Mouse (Mus musculus) MEL (cell line): ENCODE results near the gene Il4i1. TPM values are rescaled to one million over a fixed set of nuclear protein-coding genes. Genes with fewer than 3 reads are reported as not detected.
A peak's percentile ranks its signal among the peaks of the same experiment; 100 is the strongest.

Experiments used
- DNase-seq: peaks from one replicate; pipeline ENCODE4 v3.0.0; 2011; ENCODE audit warnings: low read depth, low spot score
- H3K27ac ChIP-seq: 2 replicates; pipeline ENCODE4 v1.5.1; 2012; ENCODE audit warnings: low read depth, mild to moderate bottlenecking, control low read depth, low read length, moderate library complexity; ENCODE audit not compliant: control insufficient read depth
- H3K27me3 ChIP-seq, 2 experiments: fragments of 150-350 bp in 1 of 2; sonication (generic) in 1 of 2; 2 replicates each; pipeline ENCODE4 v1.6.1; 2012; ENCODE audit warnings: low read length in 2 of 2, mild to moderate bottlenecking in 2 of 2, improper control_type of control experiment in 1 of 2, moderate library complexity in 1 of 2; ENCODE audit not compliant: insufficient read depth in 2 of 2, control insufficient read depth in 1 of 2
- H3K36me3 ChIP-seq, 2 experiments: 2 replicates each; pipeline ENCODE4 v1.6.1; 2012 to 2014; ENCODE audit warnings: low read length in 2 of 2, improper control_type of control experiment in 1 of 2, inconsistent platforms in 1 of 2, mild to moderate bottlenecking in 1 of 2; ENCODE audit not compliant: insufficient read depth in 2 of 2, control insufficient read depth in 1 of 2
- H3K4me1 ChIP-seq, 2 experiments: fragments of 150-350 bp in 1 of 2; sonication (generic) in 1 of 2; 2 replicates each; pipeline ENCODE4 v1.6.1; 2012; ENCODE audit warnings: low read length in 2 of 2, improper control_type of control experiment in 1 of 2, mild to moderate bottlenecking in 1 of 2; ENCODE audit not compliant: insufficient read depth in 2 of 2, control insufficient read depth in 1 of 2
- H3K4me3 ChIP-seq, 2 experiments: fragments of 150-350 bp in 1 of 2; sonication (generic) in 1 of 2; 2 replicates each; pipeline ENCODE4 v1.5.1; 2012; ENCODE audit warnings: low read depth in 2 of 2, low read length in 2 of 2, mild to moderate bottlenecking in 2 of 2, moderate library complexity in 2 of 2, control low read depth in 1 of 2, improper control_type of control experiment in 1 of 2; ENCODE audit not compliant: control insufficient read depth in 1 of 2, insufficient read depth in 1 of 2
- H3K79me2 ChIP-seq: 2 replicates; pipeline ENCODE4 v1.6.1; 2012; ENCODE audit warnings: mild to moderate bottlenecking, low read length, moderate library complexity; ENCODE audit not compliant: control insufficient read depth, poor library complexity, insufficient read depth
- H3K9ac ChIP-seq: 2 replicates; pipeline ENCODE4 v1.6.1; 2012; ENCODE audit warnings: low read depth, mild to moderate bottlenecking, control low read depth, low read length, moderate library complexity; ENCODE audit not compliant: control insufficient read depth, poor library complexity, severe bottlenecking
- H3K9me3 ChIP-seq: fragments of 150-350 bp; sonication (generic); replicated peaks from 2 replicates; pipeline ENCODE4 v1.6.1; 2012; ENCODE audit warnings: mild to moderate bottlenecking, low read length, improper control_type of control experiment, moderate library complexity; ENCODE audit not compliant: insufficient read depth
- BHLHE40 ChIP-seq: IDR thresholded peaks from 2 replicates; pipeline ENCODE4 v1.6.1; 2012; ENCODE audit warnings: low read depth, mild to moderate bottlenecking, inconsistent platforms, low read length, improper control_type of control experiment, borderline replicate concordance
- CHD1 ChIP-seq: IDR thresholded peaks from 2 replicates; pipeline ENCODE4 v1.6.1; 2012; ENCODE audit warnings: low read depth, mild to moderate bottlenecking, inconsistent platforms, low read length, improper control_type of control experiment
- CHD2 ChIP-seq: IDR thresholded peaks from 2 replicates; pipeline ENCODE4 v1.6.1; 2011; ENCODE audit warnings: low read length, improper control_type of control experiment
- CTCF ChIP-seq, 3 experiments: IDR thresholded peaks in 2 of 3; conservative IDR thresholded peaks in 1 of 3; 2 replicates each; pipeline ENCODE4 v1.5.1; 2011 to 2012; ENCODE audit warnings: low read length in 3 of 3, low read depth in 2 of 3, mild to moderate bottlenecking in 2 of 3, improper control_type of control experiment in 1 of 3, inconsistent platforms in 1 of 3, mixed read lengths in 1 of 3, moderate library complexity in 1 of 3; ENCODE audit not compliant: control insufficient read depth in 1 of 3, insufficient read depth in 1 of 3, poor library complexity in 1 of 3, severe bottlenecking in 1 of 3
- E2F4 ChIP-seq: IDR thresholded peaks from 2 replicates; pipeline ENCODE4 v1.6.1; 2011; ENCODE audit warnings: low read depth, low read length, improper control_type of control experiment, borderline replicate concordance
- ELF1 ChIP-seq: IDR thresholded peaks from 2 replicates; pipeline ENCODE4 v1.6.1; 2014; ENCODE audit warnings: low read depth, mild to moderate bottlenecking, inconsistent platforms, low read length, improper control_type of control experiment, moderate library complexity
- EP300 ChIP-seq, 2 experiments: IDR thresholded peaks; 2 replicates each; pipeline ENCODE4 v1.6.1; 2011; ENCODE audit warnings: improper control_type of control experiment in 2 of 2, low read length in 2 of 2, low read depth in 1 of 2, mild to moderate bottlenecking in 1 of 2
- ETS1 ChIP-seq: IDR thresholded peaks from 2 replicates; pipeline ENCODE4 v1.6.1; 2012; ENCODE audit warnings: low read depth, mild to moderate bottlenecking, inconsistent platforms, low read length, improper control_type of control experiment, moderate library complexity
- GATA1 ChIP-seq: IDR thresholded peaks from 2 replicates; pipeline ENCODE4 v1.6.1; 2011; ENCODE audit warnings: low read depth, low read length, improper control_type of control experiment
- JUND ChIP-seq: IDR thresholded peaks from 2 replicates; pipeline ENCODE4 v1.6.1; 2011; ENCODE audit warnings: low read depth, mild to moderate bottlenecking, improper control_type of control experiment, low read length
- KAT2A ChIP-seq: conservative IDR thresholded peaks from 2 replicates; pipeline ENCODE4 v1.6.1; 2012; ENCODE audit warnings: low read depth, low read length, improper control_type of control experiment, inconsistent platforms
- MAFK ChIP-seq: IDR thresholded peaks from 2 replicates; pipeline ENCODE4 v1.6.1; 2011; ENCODE audit warnings: low read depth, mild to moderate bottlenecking, low read length, improper control_type of control experiment, borderline replicate concordance
- MAX ChIP-seq: IDR thresholded peaks from 2 replicates; pipeline ENCODE4 v1.6.1; 2011; ENCODE audit warnings: low read length, improper control_type of control experiment
- MAZ ChIP-seq: IDR thresholded peaks from 2 replicates; pipeline ENCODE4 v1.6.1; 2012; ENCODE audit warnings: low read depth, mild to moderate bottlenecking, inconsistent platforms, low read length, improper control_type of control experiment
- MEF2A ChIP-seq: IDR thresholded peaks from 2 replicates; pipeline ENCODE4 v1.6.1; 2014; ENCODE audit warnings: low read depth, mild to moderate bottlenecking, inconsistent platforms, low read length, improper control_type of control experiment; ENCODE audit not compliant: poor library complexity, insufficient replicate concordance, severe bottlenecking; ENCODE audit errors: extremely low read depth
- MXI1 ChIP-seq: IDR thresholded peaks from 2 replicates; pipeline ENCODE4 v1.6.1; 2011; ENCODE audit warnings: mild to moderate bottlenecking, low read depth, low read length, improper control_type of control experiment
- MYB ChIP-seq: IDR thresholded peaks from 2 replicates; pipeline ENCODE4 v1.6.1; 2011; ENCODE audit warnings: mild to moderate bottlenecking, low read depth, low read length, improper control_type of control experiment
- MYC ChIP-seq: IDR thresholded peaks from 2 replicates; pipeline ENCODE4 v1.6.1; 2011; ENCODE audit warnings: low read depth, mild to moderate bottlenecking, low read length, improper control_type of control experiment, moderate library complexity
- NELFE ChIP-seq: IDR thresholded peaks from 2 replicates; pipeline ENCODE4 v1.6.1; 2011; ENCODE audit warnings: low read depth, low read length, improper control_type of control experiment
- POLR2A ChIP-seq, 2 experiments: IDR thresholded peaks; 2 replicates each; pipeline ENCODE4 v1.6.1; 2011 to 2012; ENCODE audit warnings: low read length in 2 of 2, mild to moderate bottlenecking in 2 of 2, control low read depth in 1 of 2, improper control_type of control experiment in 1 of 2, low read depth in 1 of 2, moderate library complexity in 1 of 2; ENCODE audit not compliant: control insufficient read depth in 1 of 2, insufficient read depth in 1 of 2, poor library complexity in 1 of 2
- POLR2AphosphoS2 ChIP-seq: IDR thresholded peaks from 2 replicates; pipeline ENCODE4 v1.6.1; 2011; ENCODE audit warnings: low read length, improper control_type of control experiment
- POLR2AphosphoS5 ChIP-seq: IDR thresholded peaks from 2 replicates; pipeline ENCODE4 v1.6.1; 2012; ENCODE audit warnings: low read depth, borderline replicate concordance, mild to moderate bottlenecking, inconsistent platforms, low read length, moderate library complexity, mixed read lengths
- RAD21 ChIP-seq: IDR thresholded peaks from 2 replicates; pipeline ENCODE4 v1.6.1; 2011; ENCODE audit warnings: mild to moderate bottlenecking, low read depth, low read length, improper control_type of control experiment
- RCOR1 ChIP-seq: IDR thresholded peaks from 2 replicates; pipeline ENCODE4 v1.6.1; 2012; ENCODE audit warnings: low read depth, mild to moderate bottlenecking, inconsistent platforms, low read length, improper control_type of control experiment
- SIN3A ChIP-seq: IDR thresholded peaks from 2 replicates; pipeline ENCODE4 v1.6.1; 2012; ENCODE audit warnings: low read length, improper control_type of control experiment, inconsistent platforms
- SMC3 ChIP-seq: IDR thresholded peaks from 2 replicates; pipeline ENCODE4 v1.6.1; 2011; ENCODE audit warnings: low read depth, low read length, improper control_type of control experiment
- TAL1 ChIP-seq: IDR thresholded peaks from 2 replicates; pipeline ENCODE4 v1.6.1; 2012; ENCODE audit warnings: mild to moderate bottlenecking, inconsistent platforms, low read length, moderate library complexity, mixed read lengths
- TCF12 ChIP-seq: IDR thresholded peaks from 2 replicates; pipeline ENCODE4 v1.6.1; 2014; ENCODE audit warnings: low read depth, mild to moderate bottlenecking, inconsistent platforms, low read length, improper control_type of control experiment, moderate library complexity
- UBTF ChIP-seq: IDR thresholded peaks from 2 replicates; pipeline ENCODE4 v1.6.1; 2012; ENCODE audit warnings: low read depth, mild to moderate bottlenecking, inconsistent platforms, low read length, improper control_type of control experiment, moderate library complexity, borderline replicate concordance; ENCODE audit not compliant: insufficient read depth
- USF1 ChIP-seq: IDR thresholded peaks from 2 replicates; pipeline ENCODE4 v1.6.1; 2014; ENCODE audit warnings: low read depth, mild to moderate bottlenecking, inconsistent platforms, low read length, improper control_type of control experiment, moderate library complexity
- USF2 ChIP-seq, 2 experiments: IDR thresholded peaks; 2 replicates each; pipeline ENCODE4 v1.6.1; 2011 to 2012; ENCODE audit warnings: improper control_type of control experiment in 2 of 2, low read length in 2 of 2, borderline replicate concordance in 1 of 2, inconsistent platforms in 1 of 2, low read depth in 1 of 2, mild to moderate bottlenecking in 1 of 2; ENCODE audit not compliant: insufficient read depth in 1 of 2
- ZC3H11A ChIP-seq: IDR thresholded peaks from 2 replicates; pipeline ENCODE4 v1.6.1; 2012; ENCODE audit warnings: low read depth, mild to moderate bottlenecking, inconsistent platforms, low read length, improper control_type of control experiment
- ZKSCAN1 ChIP-seq: IDR thresholded peaks from 2 replicates; pipeline ENCODE4 v1.6.1; 2012; ENCODE audit warnings: low read depth, mild to moderate bottlenecking, inconsistent platforms, low read length, improper control_type of control experiment, moderate library complexity
- ZMIZ1 ChIP-seq: IDR thresholded peaks from 2 replicates; pipeline ENCODE4 v1.6.1; 2012; ENCODE audit warnings: low read depth, mild to moderate bottlenecking, inconsistent platforms, low read length, improper control_type of control experiment, moderate library complexity
- ZNF384 ChIP-seq: IDR thresholded peaks from 2 replicates; pipeline ENCODE4 v1.6.1; 2012; ENCODE audit warnings: low read depth, mild to moderate bottlenecking, inconsistent platforms, low read length, improper control_type of control experiment
- polyA plus RNA-seq, 2 experiments: library from polyadenylated mRNA; stranded (reverse) in 1 of 2; unstranded in 1 of 2; fragments of >175 nt in 1 of 2; fragments of >200 nt in 1 of 2; gene quantifications; 2 replicates each; pipeline versions ENCODE4 v1.2.1 to v1.2.4; 2012; ENCODE audit warnings: low replicate concordance in 2 of 2, low read depth in 1 of 2; ENCODE audit not compliant: insufficient read length in 2 of 2, insufficient read depth in 1 of 2, missing spikeins in 1 of 2
- total RNA-seq: library from RNA; depleted of rRNA; stranded (reverse); fragments of 300-350 nt; gene quantifications from 2 replicates; pipeline ENCODE4 v1.2.3, GENCODE M21; 2012

The Il4i1 gene
- total and polyA plus RNA-seq, 3 experiments: 0.54 to 0.73 TPM; not detected in 1

DNA sequence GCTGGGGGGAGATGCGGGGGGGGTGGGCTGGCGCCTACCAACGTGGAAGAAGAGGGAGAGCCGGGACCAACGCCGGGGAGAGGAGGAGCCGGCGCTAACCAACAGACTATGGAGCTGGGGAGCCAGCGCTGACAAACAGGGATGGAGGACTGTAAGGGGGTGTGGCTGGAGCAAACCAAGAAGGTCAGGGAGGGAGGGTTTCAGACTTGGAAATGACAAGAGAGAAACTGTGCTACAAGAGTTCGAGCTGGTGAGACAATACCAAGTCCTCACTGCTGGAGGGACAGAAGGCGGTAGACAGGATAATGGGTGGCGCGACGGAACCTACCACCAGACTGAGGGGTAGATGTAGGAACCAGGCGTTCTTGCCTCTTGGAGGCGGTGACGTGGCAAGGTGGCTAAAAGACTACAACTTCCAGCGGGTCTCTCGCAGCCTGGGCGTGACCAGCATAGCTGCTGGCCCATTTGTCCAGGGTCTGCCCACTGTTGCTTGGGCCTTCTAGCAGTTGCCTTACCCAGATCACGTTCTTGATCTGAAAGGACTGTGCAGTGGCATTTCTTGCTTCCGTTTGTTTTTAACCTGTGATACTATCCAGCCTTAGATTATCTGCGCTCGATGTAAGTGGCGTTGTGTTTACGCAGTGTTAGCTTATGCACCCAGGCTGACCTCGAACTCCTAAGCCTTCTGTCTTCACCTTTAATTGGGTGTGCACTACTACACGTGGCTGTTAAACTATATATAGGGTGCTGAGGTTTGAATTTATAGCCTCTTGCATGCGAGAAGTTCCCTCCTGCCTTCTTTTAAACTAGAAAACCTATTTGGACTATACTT lies 53.7 kb downstream of the Il4i1 start, which contains the start of gene Ptov1:
TSS of gene Ptov1 (minus strand) at position 92 of the 832 bp plus-strand sequence.
- peak within 1 kb of the TSS; percentile 67 for H3K27ac ChIP-seq
- no peaks in the 10 kb centered on the region for H3K9me3 ChIP-seq
- H3K4me1 ChIP-seq: peaks cover 3 to 4% of the 10 kb centered on the region in 2 experiments; a peak in 3 of 4 replicates
- peak; percentile 99 for DNase-seq
- H3K9ac ChIP-seq: peak within 1 kb of the TSS; percentile 82
- H3K36me3 ChIP-seq: no peaks in the 10 kb centered on the region
- peak within 1 kb of the TSS; percentile 64 to 71 for H3K4me3 ChIP-seq
- H3K27me3 ChIP-seq: no peaks in the 10 kb centered on the region
- H3K79me2 ChIP-seq: peaks cover 9% of the 10 kb centered on the region
- TF ChIP-seq USF1 (no peak; the same call in 1 of the 2 replicates), ZNF384 (no peak), KAT2A (peak; percentile 63; the same call in 1 of the 2 replicates), MAX (peak; percentile 70), POLR2AphosphoS5 (no peak), ZMIZ1 (no peak; the same call in 1 of the 2 replicates), ELF1 (peak; percentile 37; the same call in 1 of the 2 replicates), TCF12 (peak; percentile 51), TAL1 (no peak), USF2 (IDR thresholded peaks at IDR 0.05; ENCODE audit: borderline replicate concordance in 1 of 2, insufficient read depth in 1 of 2, low read depth in 1 of 2, low read length in 2 of 2) (no peak), MAZ (peak; percentile 98), ETS1 (peak; percentile 31), SMC3 (peak; percentile 19; the same call in 1 of the 2 replicates), MAFK (no peak), RCOR1 (peak; percentile 19; the same call in 1 of the 2 replicates), JUND (no peak), CHD1 (peak; percentile 99), EP300 (IDR thresholded peaks at IDR 0.05; ENCODE audit: low read depth in 1 of 2, low read length in 2 of 2) (no peak), E2F4 (peak; percentile 51; the same call in 1 of the 2 replicates), UBTF (no peak), SIN3A (peak; percentile 92), ZC3H11A (no peak), MYC (peak; percentile 72; the same call in 1 of the 2 replicates), MEF2A (peak; percentile 36; the same call in 1 of the 2 replicates), CTCF (IDR thresholded peaks at IDR 0.05 in 2 of 3, conservative IDR thresholded peaks at IDR 0.05 in 1 of 3; ENCODE audit: control insufficient read depth in 1 of 3, insufficient read depth in 1 of 3, low read depth in 2 of 3, low read length in 3 of 3, poor library complexity in 1 of 3, severe bottlenecking in 1 of 3) (0 out of 6 replicates have a peak, but pooled peaks of 1 of the 3 experiments have one; percentile 5), POLR2AphosphoS2 (no peak; the same call in 1 of the 2 replicates), NELFE (peak; percentile 62; the same call in 1 of the 2 replicates), GATA1 (no peak), RAD21 (no peak), POLR2A (IDR thresholded peaks at IDR 0.05; ENCODE audit: control insufficient read depth in 1 of 2, insufficient read depth in 1 of 2, low read depth in 1 of 2, low read length in 2 of 2, poor library complexity in 1 of 2) (peak; percentile 33 to 56; a peak in 1 of 4 replicates), ZKSCAN1 (no peak), MXI1 (peak; percentile 73), BHLHE40 (peak; percentile 28), MYB (no peak), CHD2 (no peak)
